Mouse (Mus musculus) embryonic facial prominence, embryonic 15.5 days (tissue): ENCODE results near the gene Eif2ak3. TPM values are rescaled to one million over a fixed set of nuclear protein-coding genes. Genes with fewer than 3 reads are reported as not detected.

Experiments
- ATAC-seq: fragments of 200-750 bp; cut with Nextera tagmentation; 2 replicates; pipeline ENCODE4 v1.8.0; 2017; ENCODE audit warnings: low read depth, moderate TSS enrichment; ENCODE audit not compliant: insufficient number of reproducible peaks, low FRiP score, low TSS enrichment
- H3K27ac ChIP-seq: fragments of 300-500 bp; sonication (generic); replicated peaks from 2 replicates; pipeline ENCODE4 v1.5.1; 2015; ENCODE audit warnings: mild to moderate bottlenecking, inconsistent platforms
- H3K27me3 ChIP-seq: fragments of 300-500 bp; sonication (generic); 2 replicates; pipeline ENCODE4 v1.6.1; 2015; ENCODE audit warnings: inconsistent platforms
- H3K36me3 ChIP-seq: fragments of 300-500 bp; sonication (generic); 2 replicates; pipeline ENCODE4 v1.6.1; 2015; ENCODE audit warnings: mild to moderate bottlenecking, inconsistent platforms
- H3K4me1 ChIP-seq: fragments of 300-500 bp; sonication (generic); 2 replicates; pipeline ENCODE4 v1.6.1; 2015; ENCODE audit warnings: inconsistent platforms
- H3K4me2 ChIP-seq: fragments of 300-500 bp; sonication (generic); replicated peaks from 2 replicates; pipeline ENCODE4 v1.6.1; 2015; ENCODE audit warnings: mild to moderate bottlenecking, inconsistent platforms
- H3K4me3 ChIP-seq: fragments of 300-500 bp; sonication (generic); replicated peaks from 2 replicates; pipeline ENCODE4 v1.5.1; 2015; ENCODE audit warnings: mild to moderate bottlenecking, inconsistent platforms
- H3K9ac ChIP-seq: fragments of 300-500 bp; sonication (generic); 2 replicates; pipeline ENCODE4 v1.6.1; 2015; ENCODE audit warnings: inconsistent platforms
- H3K9me3 ChIP-seq: fragments of 300-500 bp; sonication (generic); replicated peaks from 2 replicates; pipeline ENCODE4 v1.6.1; 2016; ENCODE audit warnings: inconsistent platforms
- WGBS: fragments of 180-500 bp; shearing (Covaris S2); methylation state at CpG from one replicate; pipeline ENCODE4 v1.1.7; 2015; 5-methylcytosine and 5-hydroxymethylcytosine counted together
- polyA plus RNA-seq: library from polyadenylated mRNA; unstranded; fragments of >200 nt; fragmentation: Nextera tagmentation; extraction: Ambion mirVana; gene quantifications from 2 replicates; pipeline ENCODE4 v1.2.1, GENCODE M21; 2015

The Eif2ak3 gene
- polyA plus RNA-seq, 1 experiment from 2014 or later: 14.2 TPM

DNA sequence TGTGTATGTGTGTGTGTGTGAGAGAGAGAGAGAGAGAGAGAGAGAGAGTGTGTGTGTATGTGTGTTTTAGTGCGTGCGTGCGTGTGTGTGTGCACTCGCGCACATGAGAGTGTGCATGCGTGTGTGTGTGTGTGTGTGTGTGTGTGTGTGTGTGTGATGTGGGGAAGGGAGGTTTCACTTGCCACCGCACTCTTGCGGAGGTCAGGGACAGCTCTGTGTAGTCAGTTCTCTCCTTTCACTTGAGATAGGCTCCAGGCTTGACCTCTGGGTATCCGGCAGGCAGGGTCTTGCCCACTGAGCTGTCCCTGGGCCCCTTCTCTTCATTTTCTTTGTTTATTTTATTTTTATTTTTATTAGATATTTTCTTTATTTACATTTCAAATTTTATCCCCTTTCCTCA, 23.0 kb downstream of the Eif2ak3 start:
- Histone ChIP-seq H3K9ac (no peak overlapping the region), H3K9me3 (no peaks in the 10 kb centered on the region), H3K4me1 (no peaks in the 10 kb centered on the region), H3K27me3 (no peaks in the 10 kb centered on the region), H3K27ac (no peak overlapping the region), H3K36me3 (no peaks in the 10 kb centered on the region), H3K4me3 (no peak overlapping the region), H3K4me2 (no peak overlapping the region)
- WGBS: 90% methylated on average over 9 of the region's 9 CpGs
- no peak for ATAC-seq

DNA sequence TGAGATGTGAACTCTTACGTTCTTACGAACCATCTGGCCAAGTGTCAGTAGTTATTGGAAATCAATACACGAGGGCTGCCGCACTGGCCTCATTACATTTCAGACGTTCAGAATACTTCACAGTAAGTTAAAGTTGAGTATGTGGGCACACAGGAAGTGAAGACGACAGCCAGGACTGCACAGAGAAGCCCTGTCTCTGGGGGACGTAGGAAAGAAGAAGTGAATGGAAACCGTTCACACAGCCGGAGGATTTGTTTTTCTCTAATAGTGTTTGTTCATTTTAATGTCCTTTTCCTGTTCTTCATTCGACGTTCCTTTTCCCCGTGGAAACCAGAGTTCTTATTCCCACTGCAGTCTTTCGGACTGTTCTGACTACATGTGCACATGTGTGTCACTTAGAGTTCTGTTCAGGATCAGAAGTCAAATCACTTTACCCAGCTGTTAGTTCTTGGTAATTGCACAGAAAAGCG, 27.2 kb downstream of the Eif2ak3 start:
- Histone ChIP-seq H3K9me3 (no peaks in the 10 kb centered on the region), H3K4me2 (no peak overlapping the region), H3K9ac (no peak overlapping the region), H3K27me3 (no peaks in the 10 kb centered on the region), H3K4me1 (no peaks in the 10 kb centered on the region), H3K4me3 (no peak overlapping the region), H3K36me3 (no peaks in the 10 kb centered on the region), H3K27ac (no peak overlapping the region)
- 52% methylated on average over 14 of the region's 14 CpGs for WGBS
- no peak for ATAC-seq

DNA sequence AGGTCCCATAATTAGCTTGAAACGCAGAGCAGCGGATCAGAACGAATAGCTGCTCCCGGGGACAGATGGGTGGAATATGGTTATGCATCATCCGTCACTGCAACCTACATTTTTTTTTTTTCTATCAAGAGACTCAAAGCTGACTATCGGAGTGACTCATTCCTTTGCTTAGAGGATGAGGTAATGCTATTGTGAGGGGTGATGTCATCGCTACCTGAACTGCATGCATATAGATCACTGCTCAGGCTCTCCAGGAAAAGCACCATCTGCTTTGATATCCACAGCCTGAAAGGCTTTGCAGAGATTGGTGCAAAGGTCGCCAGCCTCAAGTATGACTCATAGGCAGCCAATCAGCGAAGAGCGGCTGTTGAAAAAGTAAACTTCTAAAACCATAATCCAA, 27.8 kb downstream of the Eif2ak3 start:
- Histone ChIP-seq H3K27me3 (no peaks in the 10 kb centered on the region), H3K4me2 (no peak overlapping the region), H3K36me3 (no peaks in the 10 kb centered on the region), H3K4me3 (no peak overlapping the region), H3K27ac (no peak overlapping the region), H3K4me1 (no peaks in the 10 kb centered on the region), H3K9ac (no peak overlapping the region), H3K9me3 (no peaks in the 10 kb centered on the region)
- ATAC-seq: no peak
- WGBS: 65% methylated on average over 10 of the region's 10 CpGs

DNA sequence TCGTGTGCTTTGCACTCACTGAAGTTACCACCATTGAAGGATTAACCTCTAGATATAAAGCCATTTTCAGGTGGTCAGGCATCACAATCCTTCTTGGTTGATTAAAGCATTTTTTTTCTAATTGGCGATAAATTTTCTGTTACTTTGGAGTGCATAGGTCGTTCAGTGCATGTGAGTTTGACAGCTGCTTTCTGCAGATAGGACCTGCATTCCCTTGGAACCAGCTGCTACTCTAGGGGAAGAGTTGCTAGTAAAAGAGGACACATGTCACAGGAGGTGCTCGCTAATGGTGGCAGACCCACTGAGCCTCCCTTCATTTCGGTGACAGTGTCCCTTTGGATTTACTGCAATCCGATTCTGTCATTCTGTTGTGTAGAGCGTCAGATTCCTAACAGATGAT, 28.3 kb downstream of the Eif2ak3 start:
- 62% methylated on average over 7 of the region's 7 CpGs for WGBS

DNA sequence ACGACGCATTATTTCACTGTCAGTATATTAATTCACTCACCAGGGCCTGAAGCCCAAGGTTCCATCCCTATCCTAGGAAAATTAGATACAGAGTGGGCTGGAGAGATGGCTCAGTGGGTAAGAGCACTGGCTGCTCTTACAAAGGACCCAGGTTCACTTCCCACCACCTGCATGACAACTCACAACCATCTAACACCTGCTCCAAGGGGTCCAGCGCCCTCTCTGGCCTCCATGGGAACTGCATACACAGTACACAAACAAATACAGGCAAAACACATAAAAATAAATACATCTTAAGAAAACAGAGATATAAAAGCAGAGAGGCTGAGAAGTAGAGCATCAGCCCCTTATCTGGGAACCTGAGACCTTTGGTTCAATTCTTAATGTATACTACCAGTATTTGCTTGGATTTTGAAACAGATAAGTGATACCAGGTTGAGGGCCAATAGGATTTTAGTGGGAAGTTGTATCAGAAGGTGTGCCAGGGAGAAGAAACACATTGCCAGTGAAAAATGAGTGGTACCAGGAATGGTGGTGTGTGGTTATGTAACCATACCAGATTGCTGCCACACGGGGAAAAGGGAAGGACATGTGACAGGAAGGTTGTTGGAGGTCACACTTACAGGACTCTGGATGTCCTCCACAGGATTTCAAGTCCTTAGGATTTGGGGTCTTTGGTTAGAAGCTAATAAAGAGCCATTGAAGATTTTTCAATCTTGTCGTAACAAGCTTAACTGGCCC, 29.9 kb downstream of the Eif2ak3 start:
- 72% methylated on average over 5 of the region's 5 CpGs for WGBS
- H3K36me3 ChIP-seq: peaks cover 7% of the 10 kb centered on the region; the same call in 1 of the 2 replicates
- ATAC-seq: no peak
- H3K4me1 ChIP-seq: no peaks in the 10 kb centered on the region
- H3K4me3 ChIP-seq: no peak overlapping the region
- H3K9ac ChIP-seq: no peak overlapping the region
- H3K27me3 ChIP-seq: no peaks in the 10 kb centered on the region
- H3K9me3 ChIP-seq: no peaks in the 10 kb centered on the region
- no peak overlapping the region for H3K4me2 ChIP-seq
- H3K27ac ChIP-seq: no peak overlapping the region

More for the DNA sequence above, 28.3 kb downstream of the Eif2ak3 start:
- Histone ChIP-seq H3K36me3 (no peaks in the 10 kb centered on the region), H3K4me3 (no peak overlapping the region), H3K27me3 (no peaks in the 10 kb centered on the region), H3K9ac (no peak overlapping the region), H3K27ac (no peak overlapping the region), H3K9me3 (no peaks in the 10 kb centered on the region), H3K4me2 (no peak overlapping the region), H3K4me1 (no peaks in the 10 kb centered on the region)
- no peak for ATAC-seq

DNA sequence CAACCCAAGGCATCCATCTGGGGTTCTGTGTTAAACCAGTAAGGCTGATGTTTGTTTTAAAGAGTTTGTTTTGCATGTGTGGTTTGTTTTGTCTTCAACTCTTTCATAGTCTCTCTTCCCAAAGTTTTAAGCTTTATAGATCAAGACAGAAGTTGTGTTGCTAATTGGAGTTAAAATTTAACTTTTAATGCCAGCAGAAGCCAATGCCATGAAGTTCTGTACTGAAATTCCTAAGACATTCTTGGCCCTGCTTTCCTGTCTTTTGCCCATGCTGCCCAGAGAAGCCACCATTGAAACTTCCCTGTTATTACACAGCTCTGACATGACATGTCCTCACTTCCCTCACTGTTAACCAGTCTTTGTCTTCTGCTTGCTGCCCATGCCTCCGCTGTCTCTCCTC, 30.7 kb downstream of the Eif2ak3 start:
- Histone ChIP-seq H3K9me3 (no peaks in the 10 kb centered on the region), H3K4me3 (no peak overlapping the region), H3K36me3 (peaks cover 13% of the 10 kb centered on the region; the same call in 1 of the 2 replicates), H3K27me3 (no peaks in the 10 kb centered on the region), H3K4me1 (no peaks in the 10 kb centered on the region), H3K27ac (no peak overlapping the region), H3K4me2 (no peak overlapping the region), H3K9ac (no peak overlapping the region)
- ATAC-seq: no peak
- 95% methylated on average over 1 of the region's 1 CpGs for WGBS

DNA sequence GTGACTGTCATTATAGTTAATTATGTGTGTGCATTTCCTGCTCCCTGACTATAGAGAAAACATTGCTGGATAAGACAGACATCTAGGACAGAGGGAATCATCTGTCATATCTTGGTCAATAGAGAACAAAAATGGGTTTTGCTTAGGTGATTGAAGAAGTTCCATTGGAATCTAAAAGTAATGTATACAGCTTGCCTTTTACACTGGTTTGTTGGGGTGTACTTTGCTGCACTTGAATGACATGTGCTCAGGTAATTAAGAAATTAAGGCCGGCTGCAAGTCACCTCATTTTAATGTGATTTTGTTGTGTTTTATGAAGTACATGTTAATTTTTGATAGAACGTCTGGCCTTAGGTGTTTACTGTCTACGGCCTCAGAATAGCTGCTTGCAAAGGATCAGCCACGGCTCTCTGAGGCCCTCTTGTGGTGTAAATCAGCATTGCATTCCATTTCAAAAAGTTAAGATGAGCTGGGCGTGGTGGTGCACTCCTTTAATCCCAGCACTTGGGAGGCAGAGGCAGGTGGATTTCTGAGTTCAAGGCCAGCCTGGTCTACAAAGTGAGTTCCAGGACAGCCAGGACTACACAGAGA, 36.5 kb downstream of the Eif2ak3 start:
- Histone ChIP-seq H3K27me3 (no peaks in the 10 kb centered on the region), H3K9me3 (no peaks in the 10 kb centered on the region), H3K4me2 (no peak overlapping the region), H3K27ac (no peak overlapping the region), H3K9ac (no peak overlapping the region), H3K4me3 (no peak overlapping the region), H3K4me1 (no peaks in the 10 kb centered on the region), H3K36me3 (peaks cover 50% of the 10 kb centered on the region)
- 12% methylated on average over 5 of the region's 5 CpGs for WGBS
- ATAC-seq: no peak

DNA sequence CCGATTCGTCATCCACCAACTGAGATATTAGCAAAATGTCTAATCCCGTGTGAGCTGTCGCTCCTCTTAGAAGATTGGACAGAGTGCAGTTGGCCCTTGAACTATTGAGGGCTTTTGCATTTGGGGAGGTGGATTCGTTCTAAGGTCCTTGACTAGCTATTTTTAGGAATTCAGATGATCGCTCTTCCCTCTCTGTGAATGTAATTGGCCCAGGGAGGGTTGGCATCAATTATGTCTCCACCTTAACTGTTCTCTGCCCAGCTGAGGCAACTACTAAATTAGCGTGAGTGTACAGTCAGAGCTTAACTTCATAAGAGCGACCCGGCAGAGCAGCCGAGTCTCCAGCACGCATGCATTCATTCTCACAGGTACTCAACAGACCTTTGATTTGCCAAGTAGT, 43.7 kb downstream of the Eif2ak3 start:
- Histone ChIP-seq H3K36me3 (peaks cover 87% of the 10 kb centered on the region), H3K4me1 (no peaks in the 10 kb centered on the region), H3K4me2 (no peak overlapping the region), H3K9ac (no peak overlapping the region), H3K9me3 (no peaks in the 10 kb centered on the region), H3K27me3 (no peaks in the 10 kb centered on the region), H3K4me3 (no peak overlapping the region), H3K27ac (no peak overlapping the region)
- WGBS: 86% methylated on average over 11 of the region's 11 CpGs
- no peak for ATAC-seq

DNA sequence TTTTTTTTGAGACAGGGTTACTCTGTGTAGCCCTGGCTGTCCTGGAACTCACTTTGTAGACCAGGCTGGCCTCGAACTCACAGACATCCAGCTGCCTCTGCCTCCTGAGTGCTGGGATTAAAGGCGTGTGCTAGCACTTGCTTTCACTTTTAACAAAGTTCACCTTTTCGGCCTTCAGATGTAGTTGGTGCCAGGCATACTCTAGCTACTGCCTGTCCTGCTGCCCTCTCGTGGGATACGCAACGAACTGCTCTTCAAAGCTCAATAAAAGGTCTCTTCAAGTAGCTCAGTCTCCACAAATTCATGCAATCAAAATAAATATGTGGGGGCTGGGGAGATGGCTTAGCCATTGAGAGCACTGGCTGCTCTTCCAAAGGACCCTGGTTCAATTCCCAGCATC, 53.9 kb downstream of the Eif2ak3 start:
- H3K36me3 ChIP-seq: peaks cover 61% of the 10 kb centered on the region
- no peak overlapping the region for H3K9ac ChIP-seq
- no peaks in the 10 kb centered on the region for H3K4me1 ChIP-seq
- no peak overlapping the region for H3K4me3 ChIP-seq
- H3K27me3 ChIP-seq: no peaks in the 10 kb centered on the region
- no peak for ATAC-seq
- WGBS: 74% methylated on average over 6 of the region's 6 CpGs
- no peak overlapping the region for H3K4me2 ChIP-seq
- no peak overlapping the region for H3K27ac ChIP-seq
- H3K9me3 ChIP-seq: no peaks in the 10 kb centered on the region

DNA sequence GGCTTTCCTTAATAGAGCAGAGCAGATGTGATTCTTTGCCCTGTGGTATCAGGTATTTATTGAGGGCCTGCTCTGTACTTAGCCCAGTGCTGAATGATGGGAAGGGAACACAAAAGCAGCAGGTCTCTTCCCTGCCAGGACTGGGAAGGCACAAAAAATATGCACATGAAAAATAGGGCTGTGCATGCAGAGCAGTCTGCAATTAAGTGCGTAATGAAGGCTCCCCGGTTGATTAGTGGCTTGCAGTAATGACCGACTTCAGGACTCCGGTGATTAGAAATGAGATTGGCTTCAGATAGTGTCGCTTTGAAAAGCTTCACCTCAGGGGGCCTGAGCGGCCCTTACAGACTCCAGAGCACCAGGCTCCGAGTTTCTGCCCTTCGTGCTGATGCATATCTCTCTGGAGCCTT, 55.3 kb downstream of the Eif2ak3 start:
- peaks cover 62% of the 10 kb centered on the region for H3K36me3 ChIP-seq

DNA sequence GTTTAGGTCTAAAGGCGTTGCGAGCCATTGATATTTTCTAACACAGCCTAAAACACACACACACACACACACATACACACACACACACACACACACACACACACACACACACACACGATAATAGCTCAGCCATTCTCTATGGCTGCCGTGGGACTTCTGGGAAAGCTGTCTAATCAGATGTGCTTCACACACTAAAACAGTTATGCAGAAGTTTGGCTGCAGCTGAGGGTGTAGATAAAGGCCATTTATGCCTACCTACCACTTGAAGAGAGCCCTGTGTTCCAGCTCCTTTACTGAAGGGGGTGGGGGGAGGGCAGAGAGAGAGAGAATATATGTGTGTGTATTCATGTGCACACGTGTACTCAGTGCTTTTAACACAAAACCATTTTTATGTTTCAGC, 59.4 kb downstream of the Eif2ak3 start:
- WGBS: 87% methylated on average over 5 of the region's 5 CpGs
- no peaks in the 10 kb centered on the region for H3K9me3 ChIP-seq
- H3K4me1 ChIP-seq: no peaks in the 10 kb centered on the region
- no peaks in the 10 kb centered on the region for H3K27me3 ChIP-seq
- H3K4me3 ChIP-seq: no peak overlapping the region
- no peak overlapping the region for H3K9ac ChIP-seq
- H3K4me2 ChIP-seq: no peak overlapping the region
- H3K36me3 ChIP-seq: peaks cover 47% of the 10 kb centered on the region
- H3K27ac ChIP-seq: no peak overlapping the region
- no peak for ATAC-seq

More for the DNA sequence above, 55.3 kb downstream of the Eif2ak3 start:
- no peak overlapping the region for H3K4me3 ChIP-seq
- ATAC-seq: no peak
- H3K9me3 ChIP-seq: no peaks in the 10 kb centered on the region
- H3K4me1 ChIP-seq: no peaks in the 10 kb centered on the region
- no peak overlapping the region for H3K27ac ChIP-seq
- no peak overlapping the region for H3K4me2 ChIP-seq
- no peaks in the 10 kb centered on the region for H3K27me3 ChIP-seq
- WGBS: 39% methylated on average over 8 of the region's 8 CpGs
- H3K9ac ChIP-seq: no peak overlapping the region

DNA sequence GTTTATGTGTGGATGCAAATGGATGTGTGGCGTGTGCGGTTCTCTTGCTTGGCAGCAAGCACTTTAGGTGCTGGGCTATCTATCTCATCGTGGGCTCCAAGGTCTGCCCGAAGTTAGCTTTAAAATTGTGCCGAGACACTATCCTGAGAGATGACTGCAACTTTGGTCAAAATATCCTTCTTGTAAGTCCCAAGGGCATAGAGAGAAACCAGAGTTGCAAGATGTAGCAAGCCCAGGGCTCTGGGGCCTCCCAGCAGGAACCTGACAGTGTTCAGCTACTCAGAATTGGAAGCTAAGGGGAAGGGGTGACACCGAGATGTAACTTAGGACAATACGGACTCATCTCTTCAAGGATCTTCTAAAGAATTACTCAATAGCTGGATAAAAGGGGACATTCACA, 65.3 kb downstream of the Eif2ak3 start:
- WGBS: 82% methylated on average over 7 of the region's 7 CpGs
- peaks cover 8% of the 10 kb centered on the region for H3K4me1 ChIP-seq
- H3K9ac ChIP-seq: no peak overlapping the region
- no peaks in the 10 kb centered on the region for H3K9me3 ChIP-seq
- ATAC-seq: no peak
- H3K4me3 ChIP-seq: no peak overlapping the region
- peaks cover 17% of the 10 kb centered on the region; the same call in 1 of the 2 replicates for H3K36me3 ChIP-seq
- H3K4me2 ChIP-seq: no peak overlapping the region
- no peaks in the 10 kb centered on the region; the same call in 1 of the 2 replicates for H3K27me3 ChIP-seq
- H3K27ac ChIP-seq: no peak overlapping the region
